In the genomic region with DNA sequence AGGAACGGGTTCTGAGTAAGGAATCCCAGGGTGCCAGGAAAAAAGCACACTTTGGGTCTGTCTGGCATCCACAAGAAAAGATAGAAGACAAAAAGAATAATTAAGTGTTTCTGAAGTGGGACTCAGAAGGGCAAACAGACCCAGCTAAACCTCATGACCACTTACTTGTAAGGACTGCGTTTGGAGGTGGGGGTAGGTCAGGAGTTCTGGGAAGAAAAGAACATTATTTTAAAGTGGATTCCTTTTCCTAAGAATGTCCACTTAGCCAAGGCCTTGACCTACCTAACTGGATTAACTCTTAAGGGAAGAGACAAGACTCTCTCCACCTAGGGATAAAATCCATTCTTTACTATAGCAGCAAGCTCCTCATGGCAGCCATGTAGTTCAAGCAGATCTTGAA, we compare ENCODE assay signal across 29 mouse cellular contexts. TPM values are rescaled to one million over a fixed set of nuclear protein-coding genes. Genes with fewer than 3 reads are reported as not detected.
DNase-seq lines count a peak whose midpoint lies in the region; ATAC-seq and TF ChIP-seq lines count a peak whose summit lies in the region.
"Had no signal": no experiment of that assay in that cellular context is flagged by ENCODE, and none has a peak within 500 bp of the region (broad histone marks: within the 10 kb centered on the region; RNA-seq: fewer than 3 reads in every experiment).

No protein-coding gene starts in this region.

- no peak overlapping the region for H3K4me3 ChIP-seq in lung, embryonic 14.5 days (ENCODE audit: low read depth, low read length)
- no peak overlapping the region for H3K4me3 ChIP-seq in lung, postnatal 0 days (ENCODE audit: low read depth, low read length)
- H3K4me3 ChIP-seq: embryonic facial prominence, embryonic 10.5 days; embryonic facial prominence, embryonic 13.5 days; erythroblast, embryonic 14.5 days; forebrain, embryonic 12.5 days; forebrain, embryonic 15.5 days; heart, embryonic 12.5 days; heart, embryonic 15.5 days; hindbrain, embryonic 10.5 days; hindbrain, embryonic 13.5 days had no signal

- TF ChIP-seq CTCF in lung, embryonic 14.5 days (IDR thresholded peaks at IDR 0.05; ENCODE audit: low read depth), result no peak
- no peak for TF ChIP-seq CTCF in lung, postnatal 0 days (IDR thresholded peaks at IDR 0.05)

- peak; percentile 96 for TF ChIP-seq EP300 in lung, postnatal 0 days (IDR thresholded peaks at IDR 0.05)

- ATAC-seq in lung, embryonic 14.5 days (ENCODE audit: insufficient read depth), result no peak
- ATAC-seq in lung, postnatal 0 days, result peak; percentile 91
- ATAC-seq: CD4-positive, CD25-positive, alpha-beta regulatory T cell, adult 4 months; forebrain, embryonic 15.5 days had no signal

- no peaks in the 10 kb centered on the region for H3K36me3 ChIP-seq in lung, embryonic 14.5 days (ENCODE audit: insufficient read depth)
- no peaks in the 10 kb centered on the region for H3K36me3 ChIP-seq in lung, postnatal 0 days (ENCODE audit: insufficient read depth, low read length)
- H3K36me3 ChIP-seq: embryonic facial prominence, embryonic 10.5 days; embryonic facial prominence, embryonic 13.5 days; forebrain, embryonic 12.5 days; forebrain, embryonic 15.5 days; heart, embryonic 12.5 days; heart, embryonic 15.5 days; hindbrain, embryonic 10.5 days; hindbrain, embryonic 13.5 days had no signal

- H3K9me3 ChIP-seq in lung, embryonic 14.5 days (ENCODE audit: low read depth, low read length), result peaks cover 4% of the 10 kb centered on the region; the same call in 1 of the 2 replicates
- H3K9me3 ChIP-seq in lung, postnatal 0 days (ENCODE audit: low read length), result no peaks in the 10 kb centered on the region
- H3K9me3 ChIP-seq: embryonic facial prominence, embryonic 10.5 days; embryonic facial prominence, embryonic 13.5 days; forebrain, embryonic 12.5 days; forebrain, embryonic 15.5 days; heart, embryonic 15.5 days; hindbrain, embryonic 10.5 days; hindbrain, embryonic 13.5 days had no signal

- no peak overlapping the region for H3K4me2 ChIP-seq in lung, embryonic 14.5 days
- no peak overlapping the region for H3K4me2 ChIP-seq in lung, postnatal 0 days (replicated peaks; ENCODE audit: low read depth, low read length)
- H3K4me2 ChIP-seq: embryonic facial prominence, embryonic 13.5 days; forebrain, embryonic 12.5 days; forebrain, embryonic 15.5 days; heart, embryonic 12.5 days; heart, embryonic 15.5 days; hindbrain, embryonic 13.5 days had no signal

- H3K27me3 ChIP-seq in lung, embryonic 14.5 days (ENCODE audit: insufficient read depth, low read length), result no peaks in the 10 kb centered on the region
- no peaks in the 10 kb centered on the region for H3K27me3 ChIP-seq in lung, postnatal 0 days (replicated peaks; ENCODE audit: insufficient read depth, low read length)
- H3K27me3 ChIP-seq: embryonic facial prominence, embryonic 13.5 days; forebrain, embryonic 12.5 days; forebrain, embryonic 15.5 days; heart, embryonic 12.5 days; heart, embryonic 15.5 days; hindbrain, embryonic 13.5 days had no signal

- no peaks in the 10 kb centered on the region for H3K4me1 ChIP-seq in lung, embryonic 14.5 days (ENCODE audit: insufficient read depth)
- H3K4me1 ChIP-seq in lung, postnatal 0 days (ENCODE audit: insufficient read depth, low read depth, low read length), result no peaks in the 10 kb centered on the region
- H3K4me1 ChIP-seq: embryonic facial prominence, embryonic 10.5 days; embryonic facial prominence, embryonic 13.5 days; forebrain, embryonic 12.5 days; forebrain, embryonic 15.5 days; heart, embryonic 12.5 days; heart, embryonic 15.5 days; hindbrain, embryonic 10.5 days; hindbrain, embryonic 13.5 days had no signal

- WGBS in lung, embryonic 14.5 days, result 24% methylated on average over 2 of the region's 2 CpGs
- 38% methylated on average over 2 of the region's 2 CpGs for WGBS in lung, postnatal 0 days

- DNase-seq in lung, embryonic 14.5 days, result no peak
- DNase-seq in lung, postnatal 4 days, result no peak
- DNase-seq in lung, postnatal 0 days (ENCODE audit: low spot score), result peak; percentile 90
- DNase-seq in lung, postnatal 10 days, result no peak
- peak; percentile 13 for DNase-seq in telencephalon, adult 2 months (ENCODE audit: low read depth, low spot score)
- DNase-seq in retina, postnatal 1 day, result no peak
- DNase-seq: adrenal gland, adult 8-10 months; adrenal gland, postnatal 25 days; cerebellum, adult 11-12 months; cerebellum, adult 8-10 months; cerebellum, postnatal 10 days; cerebellum, postnatal 36 days; embryo, embryonic 11 days; gastrocnemius, postnatal 25 days; heart, adult 18-20 months; heart, postnatal 10 days; heart, postnatal 36 days had no signal

- H3K9ac ChIP-seq in lung, embryonic 14.5 days, result no peak overlapping the region
- no peak overlapping the region for H3K9ac ChIP-seq in lung, postnatal 0 days (replicated peaks; ENCODE audit: low read depth)
- H3K9ac ChIP-seq: embryonic facial prominence, embryonic 13.5 days; forebrain, embryonic 12.5 days; forebrain, embryonic 15.5 days; heart, embryonic 12.5 days; heart, embryonic 15.5 days; hindbrain, embryonic 13.5 days had no signal

- peak overlapping the region; percentile 19; the same call in 1 of the 2 replicates for H3K27ac ChIP-seq in lung, embryonic 14.5 days (ENCODE audit: low read depth)
- peak overlapping the region; percentile 27 for H3K27ac ChIP-seq in lung, postnatal 0 days (ENCODE audit: low read length)
- H3K27ac ChIP-seq: embryonic facial prominence, embryonic 10.5 days; embryonic facial prominence, embryonic 13.5 days; forebrain, embryonic 12.5 days; forebrain, embryonic 15.5 days; heart, embryonic 15.5 days; hindbrain, embryonic 10.5 days; hindbrain, embryonic 13.5 days had no signal

RNA-seq across cellular contexts. Expression of a gene that starts 11.3 kb away (rescaled TPM):
- polyA plus RNA-seq in lung, embryonic 14.5 days (2014; fragmentation: Nextera tagmentation; extraction: Ambion mirVana), result 0.49 and 1.5 TPM in 2 replicates
- 149 and 172 TPM in 2 replicates for polyA plus RNA-seq in lung, postnatal 0 days (2015; fragmentation: Nextera tagmentation; extraction: Ambion mirVana)
- polyA plus RNA-seq: embryonic facial prominence, embryonic 13.5 days; erythroblast, embryonic 14.5 days; gonadal fat pad, adult 2 months had no signal

RNA-seq across cellular contexts. Expression of a gene that starts 28.8 kb away (rescaled TPM):
- polyA plus RNA-seq in lung, embryonic 14.5 days (2014; fragmentation: Nextera tagmentation; extraction: Ambion mirVana), result 0.15 TPM in 1 of 2 replicates, not detected in the other
- 1.4 and 3.0 TPM in 2 replicates for polyA plus RNA-seq in lung, postnatal 0 days (2015; fragmentation: Nextera tagmentation; extraction: Ambion mirVana)
- polyA plus RNA-seq: C2C12; erythroblast, embryonic 14.5 days; hindbrain, embryonic 13.5 days had no signal

RNA-seq across cellular contexts. Expression of a gene that starts 36.7 kb away (rescaled TPM):
- polyA plus RNA-seq in lung, embryonic 14.5 days (2014; fragmentation: Nextera tagmentation; extraction: Ambion mirVana), result 30.5 and 30.8 TPM in 2 replicates
- polyA plus RNA-seq in lung, postnatal 0 days (2015; fragmentation: Nextera tagmentation; extraction: Ambion mirVana), result 20.1 and 21.3 TPM in 2 replicates

Comparison
In these comparisons a context has a peak if more than half of its experiments do, and no peak if none do; other contexts are left out.
1. DNase-seq: peak in lung, postnatal 0 days (single experiment) and telencephalon, adult 2 months (single experiment); none in lung, embryonic 14.5 days (single experiment), lung, postnatal 4 days (0 of 2), lung, postnatal 10 days (single experiment) and retina, postnatal 1 day (single experiment).
2. RNA of a gene that starts 11.3 kb away (polyA plus RNA-seq): 149 to 172 TPM in lung, postnatal 0 days; 0.49 to 1.5 TPM in lung, embryonic 14.5 days; every median in the first group is over 10 times any median in the second.